Mouse (Mus musculus): ENCODE results near the gene Mapk11. TPM values are rescaled to one million over a fixed set of nuclear protein-coding genes. Genes with fewer than 3 reads are reported as not detected.

Mapk11 gene
- polyA plus RNA-seq (2014; fragmentation: Nextera tagmentation; extraction: Ambion mirVana) = 11.3 and 13.3 TPM in 2 replicates

DNA sequence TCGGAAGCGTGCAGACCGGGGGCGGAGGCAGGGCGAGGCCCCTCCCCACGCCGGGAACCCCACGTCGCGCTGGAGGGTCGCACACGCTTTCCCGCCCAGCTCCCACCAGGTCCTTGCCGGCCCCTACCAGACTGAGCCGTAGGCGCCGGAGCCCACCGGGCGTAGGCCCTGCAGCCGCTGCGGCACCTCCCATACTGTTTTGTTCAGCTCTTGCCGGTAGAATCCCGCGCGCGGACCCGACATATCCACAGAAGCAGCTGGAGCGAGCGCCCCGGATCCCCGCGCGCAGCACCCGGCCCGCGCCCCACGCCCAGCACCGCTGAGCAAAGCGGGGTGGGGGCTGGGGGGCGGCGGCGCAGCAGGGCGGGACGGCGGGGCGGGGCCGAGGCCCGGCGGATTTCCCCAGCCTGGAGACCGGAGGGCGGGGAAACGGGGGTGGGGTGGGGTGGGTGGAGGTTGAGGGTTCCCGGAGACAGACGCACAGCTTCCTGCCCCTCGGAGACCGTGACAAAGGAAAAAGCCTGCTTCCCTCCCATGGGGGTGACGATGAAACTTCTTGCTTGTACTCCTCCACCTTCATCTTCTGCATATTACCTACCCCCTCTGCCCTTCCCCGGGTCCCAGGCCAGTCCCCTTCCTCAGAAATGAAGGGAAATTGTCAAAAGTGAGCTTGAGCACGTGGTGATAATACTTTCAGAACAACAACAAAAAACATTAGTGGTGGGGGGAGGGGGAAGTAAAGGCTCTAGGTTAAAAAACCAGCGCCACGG is at the start of gene Mapk11:
Gene Mapk11 (minus strand): TSS at position 358 of the 770 bp plus-strand sequence.
- WGBS = under 1% methylated on average over 58 of the region's 61 CpGs
- H3K27ac ChIP-seq (ENCODE audit: low read depth) = 0 out of 2 replicates have a peak within 1 kb of the TSS, but pooled peaks have one; percentile 3
- no peak for TF ChIP-seq CTCF (IDR thresholded peaks at IDR 0.05; ENCODE audit: low read depth)

DNA sequence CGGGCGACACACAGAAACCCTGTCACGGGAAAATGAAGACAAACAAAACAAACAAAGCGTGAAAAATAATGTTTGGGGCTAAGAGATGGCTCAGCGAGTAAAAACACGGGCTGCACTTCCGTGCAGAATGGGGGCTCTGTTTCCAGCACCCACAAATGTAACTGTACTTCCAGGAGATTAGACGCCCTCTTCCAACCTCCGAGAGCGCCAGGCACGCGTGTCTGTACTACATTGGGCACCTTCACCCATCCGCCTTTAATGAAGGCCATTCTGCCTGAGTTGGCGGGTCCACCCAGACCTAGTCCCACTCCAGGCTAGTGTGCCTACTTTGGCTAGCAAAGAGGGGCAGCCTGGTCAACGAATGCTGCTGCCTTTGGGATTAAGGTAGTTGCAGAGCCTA is 47.6 kb upstream of the Mapk11 start:
- no peaks in the 10 kb centered on the region for H3K27me3 ChIP-seq (ENCODE audit: insufficient read depth, low read length)
- 61% methylated on average over 15 of the region's 15 CpGs for WGBS
- ATAC-seq (ENCODE audit: insufficient read depth) (no peak), DNase-seq (no peak)
- H3K36me3 ChIP-seq (ENCODE audit: insufficient read depth) = no peaks in the 10 kb centered on the region
- H3K27ac ChIP-seq (ENCODE audit: low read depth) = peak overlapping the region; percentile 98; the same call in 1 of the 2 replicates
- H3K4me1 ChIP-seq (ENCODE audit: insufficient read depth) = peaks cover 13% of the 10 kb centered on the region
- H3K9me3 ChIP-seq (ENCODE audit: low read depth, low read length) = no peaks in the 10 kb centered on the region
- no peak for TF ChIP-seq CTCF (IDR thresholded peaks at IDR 0.05; ENCODE audit: low read depth)
- H3K9ac ChIP-seq = peak overlapping the region; percentile 96
- peak overlapping the region; percentile 85 for H3K4me2 ChIP-seq
- H3K4me3 ChIP-seq (ENCODE audit: low read depth, low read length) = peak overlapping the region; percentile 93

More for the DNA sequence above, at the start of gene Mapk11:
- Histone ChIP-seq H3K4me3 (ENCODE audit: low read depth, low read length) (peak within 1 kb of the TSS; percentile 55), H3K4me1 (ENCODE audit: insufficient read depth) (peaks cover 7% of the 10 kb centered on the region), H3K4me2 (peak within 1 kb of the TSS; percentile 76), H3K27me3 (ENCODE audit: insufficient read depth, low read length) (peaks cover 53% of the 10 kb centered on the region), H3K36me3 (ENCODE audit: insufficient read depth) (peaks cover 10% of the 10 kb centered on the region; the same call in 1 of the 2 replicates), H3K9me3 (ENCODE audit: low read depth, low read length) (no peaks in the 10 kb centered on the region), H3K9ac (peak within 1 kb of the TSS; percentile 62)
- ATAC-seq (ENCODE audit: insufficient read depth) (peak; percentile 61), DNase-seq (peak; percentile 69)

DNA sequence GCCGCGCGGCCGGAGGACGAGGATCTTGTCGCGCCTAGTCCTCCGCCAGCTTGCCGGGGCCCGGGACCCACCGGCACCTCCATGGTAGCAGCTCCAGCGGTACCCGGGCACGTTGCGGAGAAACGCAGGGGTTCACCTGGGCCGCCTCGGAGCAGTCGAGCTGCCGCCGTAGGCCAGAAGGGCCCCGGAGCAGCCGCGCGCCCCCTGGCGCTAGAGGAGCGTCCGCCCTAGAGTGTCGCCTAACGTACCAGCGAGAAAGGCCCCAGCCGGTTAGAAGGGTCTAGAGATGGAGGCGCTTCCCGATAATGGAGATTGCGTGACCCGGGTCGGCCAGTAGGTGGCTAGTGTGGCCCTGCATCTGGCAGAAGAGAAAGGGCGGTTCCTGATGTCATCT is 46.9 kb upstream of the Mapk11 start, which contains the start of gene Dennd6b:
Gene Dennd6b (minus strand): TSS at position 184 of the 394 bp plus-strand sequence.
- Histone ChIP-seq H3K4me1 (ENCODE audit: insufficient read depth) (peaks cover 13% of the 10 kb centered on the region), H3K4me3 (ENCODE audit: low read depth, low read length) (peak within 1 kb of the TSS; percentile 93), H3K9me3 (ENCODE audit: low read depth, low read length) (no peaks in the 10 kb centered on the region), H3K4me2 (peak within 1 kb of the TSS; percentile 85), H3K9ac (peak within 1 kb of the TSS; percentile 96), H3K36me3 (ENCODE audit: insufficient read depth) (no peaks in the 10 kb centered on the region), H3K27me3 (ENCODE audit: insufficient read depth, low read length) (no peaks in the 10 kb centered on the region), H3K27ac (ENCODE audit: low read depth) (peak within 1 kb of the TSS; percentile 98)
- DNase-seq = peak; percentile 98
- WGBS = under 1% methylated on average over 38 of the region's 38 CpGs
- ATAC-seq (ENCODE audit: insufficient read depth) = peak; percentile 99
- TF ChIP-seq CTCF (IDR thresholded peaks at IDR 0.05; ENCODE audit: low read depth) = peak; percentile 93

DNA sequence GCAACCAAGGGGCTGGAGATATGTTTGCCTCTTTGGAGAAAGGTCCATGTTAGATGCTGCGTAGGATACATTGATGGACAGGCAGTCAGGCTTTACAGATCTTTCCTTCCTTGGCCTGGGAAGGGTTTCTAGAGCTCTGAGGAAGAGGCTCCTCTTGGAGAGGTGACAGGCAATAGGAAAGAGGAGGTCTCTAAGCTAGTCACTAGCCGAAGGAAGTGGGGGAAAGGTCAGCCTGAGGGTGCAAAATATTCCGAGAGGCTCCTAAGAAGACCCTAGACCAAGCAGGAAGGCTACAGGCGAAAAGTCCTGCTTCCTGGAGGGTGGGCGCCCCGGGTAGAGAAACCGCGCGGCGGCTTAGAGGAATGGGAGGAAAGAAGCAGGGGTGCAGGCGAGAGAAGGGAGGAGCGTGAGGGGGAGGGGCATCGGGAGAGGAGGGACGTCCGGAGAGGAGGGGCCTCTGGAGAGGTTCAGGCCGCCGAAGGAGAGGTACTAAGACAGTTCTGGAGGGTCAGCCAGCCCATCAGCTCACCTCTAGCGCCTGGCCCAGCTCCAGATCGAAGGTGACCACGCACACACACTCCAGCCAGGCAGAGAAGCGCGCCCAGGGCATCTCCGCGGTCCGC is 46.4 kb upstream of the Mapk11 start:
- no peaks in the 10 kb centered on the region for H3K36me3 ChIP-seq (ENCODE audit: insufficient read depth)
- ATAC-seq (ENCODE audit: insufficient read depth) (peak; percentile 97), DNase-seq (peak; percentile 92)
- peak overlapping the region; percentile 96 for H3K9ac ChIP-seq
- peak overlapping the region; percentile 98 for H3K27ac ChIP-seq (ENCODE audit: low read depth)
- peak overlapping the region; percentile 93 for H3K4me3 ChIP-seq (ENCODE audit: low read depth, low read length)
- no peaks in the 10 kb centered on the region for H3K27me3 ChIP-seq (ENCODE audit: insufficient read depth, low read length)
- peak overlapping the region; percentile 85 for H3K4me2 ChIP-seq
- under 1% methylated on average over 25 of the region's 25 CpGs for WGBS
- no peaks in the 10 kb centered on the region for H3K9me3 ChIP-seq (ENCODE audit: low read depth, low read length)
- TF ChIP-seq CTCF (IDR thresholded peaks at IDR 0.05; ENCODE audit: low read depth) = no peak
- peaks cover 13% of the 10 kb centered on the region for H3K4me1 ChIP-seq (ENCODE audit: insufficient read depth)

DNA sequence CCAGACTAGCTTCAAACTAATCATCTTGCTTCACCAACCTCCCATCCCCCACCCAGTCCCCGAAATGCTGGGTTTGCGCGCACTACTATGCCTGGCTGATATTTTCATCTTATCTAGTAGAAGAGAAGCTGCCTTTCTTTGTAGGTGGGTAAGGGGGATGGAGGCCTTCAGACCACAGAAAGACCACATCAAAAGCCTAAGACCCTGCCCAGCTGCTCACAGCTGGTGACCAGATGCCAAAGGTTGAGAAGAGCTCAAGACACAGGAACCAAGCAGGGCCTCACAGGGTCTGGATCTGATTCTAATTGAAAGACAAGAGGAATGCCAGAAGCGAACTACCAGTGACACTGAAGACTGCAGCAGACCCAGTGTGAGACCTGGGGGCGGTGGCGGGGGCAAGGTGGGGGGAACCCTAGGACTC is 45.8 kb upstream of the Mapk11 start:
- DNase-seq (peak; percentile 51), ATAC-seq (ENCODE audit: insufficient read depth) (peak; percentile 1)
- Histone ChIP-seq H3K27me3 (ENCODE audit: insufficient read depth, low read length) (no peaks in the 10 kb centered on the region), H3K9me3 (ENCODE audit: low read depth, low read length) (no peaks in the 10 kb centered on the region), H3K4me3 (ENCODE audit: low read depth, low read length) (peak overlapping the region; percentile 93), H3K36me3 (ENCODE audit: insufficient read depth) (no peaks in the 10 kb centered on the region), H3K4me1 (ENCODE audit: insufficient read depth) (peaks cover 13% of the 10 kb centered on the region), H3K27ac (ENCODE audit: low read depth) (peak overlapping the region; percentile 98), H3K9ac (peak overlapping the region; percentile 96), H3K4me2 (peak overlapping the region; percentile 85)
- TF ChIP-seq CTCF (IDR thresholded peaks at IDR 0.05; ENCODE audit: low read depth) = no peak
- 27% methylated on average over 6 of the region's 6 CpGs for WGBS

DNA sequence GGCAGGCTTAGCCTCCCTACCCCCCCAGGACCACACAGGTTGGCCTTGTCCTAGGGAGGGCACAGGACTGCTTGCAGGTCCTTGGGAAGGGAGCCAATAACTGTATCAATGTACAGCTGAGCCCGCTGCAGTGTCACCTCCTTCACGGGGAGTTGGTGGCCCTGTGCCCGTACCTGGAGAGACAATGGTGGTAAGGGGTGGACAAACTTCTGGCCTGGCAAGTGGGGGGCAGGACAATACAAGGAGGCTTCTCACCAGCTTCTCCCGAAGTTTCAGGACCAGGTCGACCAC is 35.5 kb upstream of the Mapk11 start:
- no peak for DNase-seq
- H3K4me2 ChIP-seq = no peak overlapping the region
- 0 out of 2 replicates have a peak, but pooled peaks cover 7% of the 10 kb centered on the region for H3K36me3 ChIP-seq (ENCODE audit: insufficient read depth)
- H3K9ac ChIP-seq = no peak overlapping the region
- no peak overlapping the region for H3K27ac ChIP-seq (ENCODE audit: low read depth)
- ATAC-seq (ENCODE audit: insufficient read depth) = no peak
- no peak overlapping the region for H3K4me3 ChIP-seq (ENCODE audit: low read depth, low read length)
- H3K9me3 ChIP-seq (ENCODE audit: low read depth, low read length) = no peaks in the 10 kb centered on the region
- no peak for TF ChIP-seq CTCF (IDR thresholded peaks at IDR 0.05; ENCODE audit: low read depth)
- WGBS = 83% methylated on average over 5 of the region's 5 CpGs
- no peaks in the 10 kb centered on the region for H3K27me3 ChIP-seq (ENCODE audit: insufficient read depth, low read length)
- H3K4me1 ChIP-seq (ENCODE audit: insufficient read depth) = no peaks in the 10 kb centered on the region

Data from lung, embryonic 14.5 days (tissue).